Mouse (Mus musculus): Measurements from ENCODE around the gene Smok2a.
"Not testable (repeated sequence)": the region's sequence is repeated elsewhere in the genome, so short reads cannot be mapped to it uniquely, and the experiment has no call there.

Gene Smok2a

GRCm38 (mm10) chr17:13214169-13214568 is 6.8 kb upstream of the Smok2a start:
- no peak for DNase-seq (ENCODE audit: extremely low read depth, low read depth)

GRCm38 (mm10) chr17:13215595-13215994 is 5.4 kb upstream of the Smok2a start:
- no peak for DNase-seq (ENCODE audit: extremely low read depth, low read depth)

GRCm38 (mm10) chr17:13221921-13222320 is 933 bp downstream of the Smok2a start:
- DNase-seq (ENCODE audit: extremely low read depth, low read depth): not testable (repeated sequence)

- DNase-seq (ENCODE audit: extremely low read depth, low read depth): not testable (repeated sequence)
Measured at GRCm38 (mm10) chr17:13229957-13230356, 9.0 kb downstream of the Smok2a start, which contains the start of gene Smok2b. TSS of gene Smok2b (plus strand) at chr17:13230257.

GRCm38 (mm10) chr17:13239461-13239860 is 18.5 kb downstream of the Smok2a start:
- not testable (repeated sequence) for DNase-seq (ENCODE audit: extremely low read depth, low read depth)

GRCm38 (mm10) chr17:13240807-13241727 is 20.1 kb downstream of the Smok2a start:
- not testable (repeated sequence) for DNase-seq (ENCODE audit: extremely low read depth, low read depth)

GRCm38 (mm10) chr17:13254786-13255185 is 33.8 kb downstream of the Smok2a start:
- not testable (repeated sequence) for DNase-seq (ENCODE audit: extremely low read depth, low read depth)
